Mouse (Mus musculus) CH12.LX (cell line): ENCODE measurements around the gene Ugt2b1.

Source experiments
- CTCF ChIP-seq, 2 experiments: IDR thresholded peaks in 1 of 2; conservative IDR thresholded peaks in 1 of 2; 2 replicates each; pipeline ENCODE4 v1.5.1; 2011 to 2012; ENCODE audit warnings: low read depth in 2 of 2, low read length in 2 of 2, improper control_type of control experiment in 1 of 2, inconsistent platforms in 1 of 2, mild to moderate bottlenecking in 1 of 2, moderate library complexity in 1 of 2
- EP300 ChIP-seq: IDR thresholded peaks from 2 replicates; pipeline ENCODE4 v1.6.1; 2011; ENCODE audit warnings: low read length, improper control_type of control experiment
- MAX ChIP-seq: IDR thresholded peaks from 2 replicates; pipeline ENCODE4 v1.6.1; 2011; ENCODE audit warnings: low read length, improper control_type of control experiment
- PAX5 ChIP-seq: IDR thresholded peaks from 2 replicates; pipeline ENCODE4 v1.6.1; 2012; ENCODE audit warnings: low read length, inconsistent platforms, mixed read lengths

GRCm38 (mm10) chr5:86942111-86942510 lies 15.8 kb upstream of the Ugt2b1 start:
- TF ChIP-seq CTCF (conservative IDR thresholded peaks at IDR 0.05 in 1 of 2, IDR thresholded peaks at IDR 0.05 in 1 of 2; ENCODE audit: low read depth in 2 of 2, low read length in 2 of 2) (no peak), MAX (no peak), PAX5 (no peak), EP300 (no peak)
